Comparison of ENCODE assay signal across 11 mouse cellular contexts in the genomic region with DNA sequence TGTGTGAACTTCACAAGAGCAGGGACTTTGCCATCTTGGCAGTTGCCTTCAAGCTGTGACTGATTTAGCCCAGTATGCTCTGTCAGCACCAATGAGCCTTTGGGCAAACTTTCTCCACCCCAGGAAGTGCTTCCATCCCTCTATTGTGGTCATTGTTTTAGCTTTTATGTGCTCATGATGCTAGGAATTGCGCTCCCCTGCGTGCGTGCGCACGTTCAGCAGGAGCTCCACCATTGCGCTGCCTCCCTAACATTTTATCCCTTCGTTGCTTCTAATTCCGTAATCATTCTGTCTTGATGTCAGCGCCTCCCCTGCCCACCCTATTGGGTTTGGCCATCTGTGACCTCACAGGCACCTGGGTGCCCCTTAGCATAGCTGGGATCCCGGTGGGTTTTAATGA. TPM values are rescaled to one million over a fixed set of nuclear protein-coding genes. Genes with fewer than 3 reads are reported as not detected.
A peak's percentile ranks its signal among the peaks of the same experiment; 100 is the strongest.
DNase-seq lines count a peak whose midpoint lies in the region; ATAC-seq and TF ChIP-seq lines count a peak whose summit lies in the region.
"Had no signal": no experiment of that assay in that cellular context is flagged by ENCODE, and none has a peak within 500 bp of the region (broad histone marks: within the 10 kb centered on the region; RNA-seq: fewer than 3 reads in every experiment).

No protein-coding gene starts in this region.

- 94% methylated on average over 10 of the region's 10 CpGs for WGBS in forebrain, embryonic 10.5 days
- 96% methylated on average over 10 of the region's 10 CpGs for WGBS in forebrain, embryonic 16.5 days
- 93% methylated on average over 10 of the region's 10 CpGs for WGBS in intestine, embryonic 15.5 days
- 93% methylated on average over 10 of the region's 10 CpGs for WGBS in olfactory bulb, adult 2 months

- no peak overlapping the region for H3K4me2 ChIP-seq in forebrain, embryonic 16.5 days (ENCODE audit: low read length)
- peak overlapping the region; percentile 92 for H3K4me2 ChIP-seq in intestine, embryonic 15.5 days (replicated peaks)

- intact Hi-C loops in left cerebral cortex, postnatal 10 days (cut with DNase I): no loop called here

- no peak for TF ChIP-seq POLR2A in olfactory bulb, adult 2 months (IDR thresholded peaks at IDR 0.05; ENCODE audit: insufficient read depth, low read depth, low read length)

- no peak for TF ChIP-seq CTCF in olfactory bulb, adult 2 months (IDR thresholded peaks at IDR 0.05; ENCODE audit: insufficient read depth, low read depth, low read length)

- DNase-seq in forebrain, embryonic 10.5 days (ENCODE audit: extremely low spot score, low spot score): no peak
- no peak for DNase-seq in left cerebral cortex, postnatal 10 days (ENCODE audit: extremely low spot score in 1 of 2, low spot score in 2 of 2)
- no peak for DNase-seq in frontal cortex, postnatal 36 days (ENCODE audit: low spot score in 2 of 2)
- DNase-seq: lung, postnatal 14 days; thymus, postnatal 36 days had no signal

- peak overlapping the region; percentile 64; the same call in 1 of the 2 replicates for H3K4me3 ChIP-seq in forebrain, embryonic 10.5 days
- no peak overlapping the region for H3K4me3 ChIP-seq in forebrain, embryonic 16.5 days (replicated peaks; ENCODE audit: low read length)
- H3K4me3 ChIP-seq in megakaryocyte, embryonic 14.5 days (replicated peaks): peak overlapping the region; percentile 98
- no peak overlapping the region; the same call in 1 of the 2 replicates for H3K4me3 ChIP-seq in intestine, embryonic 15.5 days (replicated peaks)
- 0 out of 2 replicates have a peak overlapping the region, but pooled peaks have one; percentile 58 for H3K4me3 ChIP-seq in olfactory bulb, adult 2 months (ENCODE audit: insufficient read depth, low read depth, low read length)

- no peak overlapping the region for H3K27ac ChIP-seq in forebrain, embryonic 10.5 days
- no peak overlapping the region for H3K27ac ChIP-seq in forebrain, embryonic 16.5 days (ENCODE audit: low read length)
- no peak overlapping the region for H3K27ac ChIP-seq in intestine, embryonic 15.5 days
- H3K27ac ChIP-seq in olfactory bulb, adult 2 months (ENCODE audit: insufficient read depth, low read depth, low read length): no peak overlapping the region

- peaks cover 49% of the 10 kb centered on the region for H3K27me3 ChIP-seq in forebrain, embryonic 10.5 days (ENCODE audit: poor library complexity, severe bottlenecking)
- H3K27me3 ChIP-seq in forebrain, embryonic 16.5 days (replicated peaks; ENCODE audit: control insufficient read depth, insufficient read depth, low read length): no peaks in the 10 kb centered on the region
- H3K27me3 ChIP-seq in megakaryocyte, embryonic 14.5 days (replicated peaks): peaks cover 15% of the 10 kb centered on the region
- 0 out of 2 replicates have a peak, but pooled peaks cover 2% of the 10 kb centered on the region for H3K27me3 ChIP-seq in intestine, embryonic 15.5 days (replicated peaks)

- peaks cover 23% of the 10 kb centered on the region for H3K36me3 ChIP-seq in forebrain, embryonic 10.5 days (replicated peaks)
- H3K36me3 ChIP-seq in forebrain, embryonic 16.5 days (ENCODE audit: control insufficient read depth, insufficient read depth): no peaks in the 10 kb centered on the region
- peaks cover 51% of the 10 kb centered on the region for H3K36me3 ChIP-seq in megakaryocyte, embryonic 14.5 days (replicated peaks; ENCODE audit: low read length)
- H3K36me3 ChIP-seq in intestine, embryonic 15.5 days: no peaks in the 10 kb centered on the region

- H3K4me1 ChIP-seq in forebrain, embryonic 10.5 days: peaks cover 27% of the 10 kb centered on the region
- peaks cover 15% of the 10 kb centered on the region for H3K4me1 ChIP-seq in forebrain, embryonic 16.5 days (replicated peaks; ENCODE audit: control insufficient read depth, insufficient read depth, low read length)
- H3K4me1 ChIP-seq in megakaryocyte, embryonic 14.5 days: peaks cover 73% of the 10 kb centered on the region
- H3K4me1 ChIP-seq in intestine, embryonic 15.5 days (replicated peaks): no peaks in the 10 kb centered on the region; the same call in 1 of the 2 replicates
- H3K4me1 ChIP-seq in olfactory bulb, adult 2 months (ENCODE audit: control insufficient read depth, insufficient read depth, low read length): peaks cover 30% of the 10 kb centered on the region

- no peaks in the 10 kb centered on the region for H3K9me3 ChIP-seq in forebrain, embryonic 10.5 days
- no peaks in the 10 kb centered on the region for H3K9me3 ChIP-seq in forebrain, embryonic 16.5 days (ENCODE audit: control insufficient read depth, low read length)
- H3K9me3 ChIP-seq in megakaryocyte, embryonic 14.5 days: peaks cover 7% of the 10 kb centered on the region
- H3K9me3 ChIP-seq in intestine, embryonic 15.5 days: no peaks in the 10 kb centered on the region

- H3K9ac ChIP-seq in forebrain, embryonic 16.5 days (replicated peaks; ENCODE audit: low read depth, low read length): no peak overlapping the region
- no peak overlapping the region for H3K9ac ChIP-seq in intestine, embryonic 15.5 days

- ATAC-seq in forebrain, embryonic 16.5 days: no peak
- ATAC-seq in megakaryocyte, adult 5-6 weeks (ENCODE audit: poor library complexity, severe bottlenecking): no peak
- no peak for ATAC-seq in intestine, embryonic 15.5 days

RNA-seq across cellular contexts. Expression of a gene that starts 1.3 kb away (rescaled TPM):
- polyA plus RNA-seq in forebrain, embryonic 10.5 days (2016; fragmentation: Nextera tagmentation; extraction: Ambion mirVana): 14.6 and 14.9 TPM in 2 replicates
- polyA plus RNA-seq in forebrain, embryonic 16.5 days (2015; fragmentation: Nextera tagmentation; extraction: Ambion mirVana): 11.4 and 13.6 TPM in 2 replicates
- polyA plus RNA-seq in megakaryocyte, embryonic 14.5 days (2012; ENCODE audit: insufficient read depth, low replicate concordance): 30.6 and 45.4 TPM in 2 replicates
- 0.96 and 1.9 TPM in 2 replicates for total RNA-seq in megakaryocyte, adult 5-6 weeks (2015)
- total RNA-seq in megakaryocyte, adult 5-6 weeks (2017): 2.0 and 2.5 TPM in 2 replicates
- polyA plus RNA-seq in intestine, embryonic 15.5 days (2015; fragmentation: Nextera tagmentation; extraction: Ambion mirVana): 21.7 and 23.5 TPM in 2 replicates
- polyA plus RNA-seq in olfactory bulb, adult 2 months (2012; ENCODE audit: insufficient read depth, insufficient read length, low replicate concordance, missing spikeins): not detected in 2 replicates
- total RNA-seq in left cerebral cortex, postnatal 10 days (2021): 10 to 100 TPM; 38.1 to 38.8 TPM

RNA-seq across cellular contexts. Expression of a gene that starts 25.3 kb away (rescaled TPM):
- 1.1 and 2.4 TPM in 2 replicates for polyA plus RNA-seq in forebrain, embryonic 10.5 days (2016; fragmentation: Nextera tagmentation; extraction: Ambion mirVana)
- 16.9 and 17.2 TPM in 2 replicates for polyA plus RNA-seq in forebrain, embryonic 16.5 days (2015; fragmentation: Nextera tagmentation; extraction: Ambion mirVana)
- not detected in 2 replicates for polyA plus RNA-seq in megakaryocyte, embryonic 14.5 days (2012; ENCODE audit: insufficient read depth, low replicate concordance)
- not detected in 2 replicates for total RNA-seq in megakaryocyte, adult 5-6 weeks (2015)
- total RNA-seq in megakaryocyte, adult 5-6 weeks (2017): not detected in 2 replicates
- 0.04 and 0.06 TPM in 2 replicates for polyA plus RNA-seq in intestine, embryonic 15.5 days (2015; fragmentation: Nextera tagmentation; extraction: Ambion mirVana)
- polyA plus RNA-seq in olfactory bulb, adult 2 months (2012; ENCODE audit: insufficient read depth, insufficient read length, low replicate concordance, missing spikeins): not detected in 2 replicates
- 1 to 10 TPM; 7.8 to 8.5 TPM for total RNA-seq in left cerebral cortex, postnatal 10 days (2021)
- polyA plus RNA-seq: kidney, embryonic 16.5 days had no signal

RNA-seq across cellular contexts. Expression of a gene that starts 36.8 kb away (rescaled TPM):
- polyA plus RNA-seq in forebrain, embryonic 10.5 days (2016; fragmentation: Nextera tagmentation; extraction: Ambion mirVana): 4.0 and 4.1 TPM in 2 replicates
- polyA plus RNA-seq in forebrain, embryonic 16.5 days (2015; fragmentation: Nextera tagmentation; extraction: Ambion mirVana): 1.3 and 1.5 TPM in 2 replicates
- 1.2 TPM in 1 of 2 replicates, not detected in the other for polyA plus RNA-seq in megakaryocyte, embryonic 14.5 days (2012; ENCODE audit: insufficient read depth, low replicate concordance)
- not detected in 2 replicates for total RNA-seq in megakaryocyte, adult 5-6 weeks (2015)
- not detected in 2 replicates for total RNA-seq in megakaryocyte, adult 5-6 weeks (2017)
- polyA plus RNA-seq in intestine, embryonic 15.5 days (2015; fragmentation: Nextera tagmentation; extraction: Ambion mirVana): 10.3 and 10.4 TPM in 2 replicates
- polyA plus RNA-seq in olfactory bulb, adult 2 months (2012; ENCODE audit: insufficient read depth, insufficient read length, low replicate concordance, missing spikeins): not detected in 2 replicates
- under 1 TPM; 0.60 to 0.61 TPM for total RNA-seq in left cerebral cortex, postnatal 10 days (2021)

Comparison
In these comparisons a context has a peak if more than half of its experiments do, and no peak if none do; other contexts are left out.
1. H3K4me3 ChIP-seq: peak in forebrain, embryonic 10.5 days (single experiment), megakaryocyte, embryonic 14.5 days (single experiment) and olfactory bulb, adult 2 months (single experiment); none in forebrain, embryonic 16.5 days (single experiment) and intestine, embryonic 15.5 days (single experiment).